Mouse (Mus musculus): ENCODE measurements around the gene Majin.

DNA sequence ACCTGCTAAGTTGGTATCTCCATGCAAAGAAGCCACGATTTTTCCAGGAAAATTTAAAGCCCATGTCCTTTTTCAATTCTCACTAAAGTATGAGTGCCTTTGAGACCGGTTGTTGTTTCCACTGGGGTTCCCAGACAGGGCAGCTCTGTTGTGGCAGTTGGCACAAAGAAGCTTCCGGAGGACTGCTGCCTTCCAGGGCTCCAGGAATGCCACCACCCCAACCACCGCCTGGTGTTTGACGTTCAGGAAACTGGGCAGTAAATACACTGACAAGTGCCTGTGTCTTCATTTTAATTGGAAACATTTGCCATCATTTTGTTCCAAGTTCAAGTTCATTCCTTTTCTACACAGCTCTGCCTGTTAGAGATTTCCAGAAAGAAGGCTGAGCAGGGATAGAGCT is 22.5 kb downstream of the Majin start:
- no peak for TF ChIP-seq POLR2AphosphoS2 (IDR thresholded peaks at IDR 0.05; ENCODE audit: insufficient read length, low read depth)
- TF ChIP-seq POLR2A (IDR thresholded peaks at IDR 0.05; ENCODE audit: insufficient read length, low read depth), result no peak
- no peak for TF ChIP-seq E2F4 (IDR thresholded peaks at IDR 0.05; ENCODE audit: insufficient read depth)
- TF ChIP-seq MAX (IDR thresholded peaks at IDR 0.05; ENCODE audit: low read depth), result no peak
- TF ChIP-seq TCF12 (IDR thresholded peaks at IDR 0.05; ENCODE audit: insufficient read depth, poor library complexity, severe bottlenecking), result no peak
